Mouse (Mus musculus) embryonic fibroblast, embryonic 13.5 days (primary cell): ENCODE data around the gene Cd68.

Experiments
- CTCF ChIP-seq: IDR thresholded peaks from 2 replicates; pipeline ENCODE4 v1.5.1; 2011; ENCODE audit warnings: mild to moderate bottlenecking, control low read depth, low read length, moderate library complexity, borderline replicate concordance; ENCODE audit not compliant: insufficient read depth
- POLR2A ChIP-seq: IDR thresholded peaks from 2 replicates; pipeline ENCODE4 v1.6.1; 2011; ENCODE audit warnings: low read depth, mild to moderate bottlenecking, control low read depth, low read length, moderate library complexity

- TF ChIP-seq CTCF, result no peak
- no peak for TF ChIP-seq POLR2A
Observed at GRCm38 (mm10) chr11:69712954-69713672, 47.2 kb upstream of the Cd68 start.
